Mouse (Mus musculus) olfactory bulb, adult 2 months (tissue): Measurements from ENCODE around the gene Atp2b4. TPM values are rescaled to one million over a fixed set of nuclear protein-coding genes. Genes with fewer than 3 reads are reported as not detected.
A peak's percentile ranks its signal among the peaks of the same experiment; 100 is the strongest.

ENCODE experiments used
- H3K27ac ChIP-seq: fragments of 200-500 bp; 2 replicates; pipeline ENCODE4 v1.5.1; 2012; ENCODE audit warnings: low read depth, low read length; ENCODE audit not compliant: insufficient read depth
- H3K4me1 ChIP-seq: fragments of 200-500 bp; 2 replicates; pipeline ENCODE4 v1.6.1; 2012; ENCODE audit warnings: low read length; ENCODE audit not compliant: control insufficient read depth, insufficient read depth
- H3K4me3 ChIP-seq: fragments of 200-500 bp; 2 replicates; pipeline ENCODE4 v1.5.1; 2012; ENCODE audit warnings: mild to moderate bottlenecking, low read depth, low read length, moderate library complexity; ENCODE audit not compliant: insufficient read depth
- CTCF ChIP-seq: fragments of 200-500 bp; IDR thresholded peaks from 2 replicates; pipeline ENCODE4 v1.5.1; 2012; ENCODE audit warnings: low read depth, mild to moderate bottlenecking, low read length, moderate library complexity; ENCODE audit not compliant: insufficient read depth
- POLR2A ChIP-seq: fragments of 200-500 bp; IDR thresholded peaks from 2 replicates; pipeline ENCODE4 v1.6.1; 2012; ENCODE audit warnings: mild to moderate bottlenecking, low read depth, low read length, moderate library complexity; ENCODE audit not compliant: insufficient read depth
- WGBS: fragments of 180-500 bp; shearing (Covaris S2); methylation state at CpG from one replicate; pipeline ENCODE4 v1.1.7; 2018; 5-methylcytosine and 5-hydroxymethylcytosine counted together
- polyA plus RNA-seq: library from polyadenylated mRNA; stranded (reverse); fragments of >200 nt; gene quantifications from 2 replicates; pipeline ENCODE4 v1.2.4, GENCODE M21; 2012; ENCODE audit warnings: low replicate concordance; ENCODE audit not compliant: missing spikeins, insufficient read depth, insufficient read length

Gene Atp2b4
- polyA plus RNA-seq, 1 experiment = not detected

GRCm38 (mm10) chr1:133742517-133742916 lies 58.3 kb downstream of the Atp2b4 start:
- Histone ChIP-seq H3K4me1 (peaks cover 23% of the 10 kb centered on the region), H3K27ac (no peak overlapping the region), H3K4me3 (no peak overlapping the region)
- 69% methylated on average over 8 of the region's 8 CpGs for WGBS
- TF ChIP-seq POLR2A = no peak
- TF ChIP-seq CTCF = no peak

GRCm38 (mm10) chr1:133741881-133742434 lies 58.9 kb downstream of the Atp2b4 start:
- no peak overlapping the region for H3K4me3 ChIP-seq
- 61% methylated on average over 11 of the region's 11 CpGs for WGBS
- H3K27ac ChIP-seq = no peak overlapping the region
- H3K4me1 ChIP-seq = peaks cover 23% of the 10 kb centered on the region
- no peak for TF ChIP-seq CTCF

DNA sequence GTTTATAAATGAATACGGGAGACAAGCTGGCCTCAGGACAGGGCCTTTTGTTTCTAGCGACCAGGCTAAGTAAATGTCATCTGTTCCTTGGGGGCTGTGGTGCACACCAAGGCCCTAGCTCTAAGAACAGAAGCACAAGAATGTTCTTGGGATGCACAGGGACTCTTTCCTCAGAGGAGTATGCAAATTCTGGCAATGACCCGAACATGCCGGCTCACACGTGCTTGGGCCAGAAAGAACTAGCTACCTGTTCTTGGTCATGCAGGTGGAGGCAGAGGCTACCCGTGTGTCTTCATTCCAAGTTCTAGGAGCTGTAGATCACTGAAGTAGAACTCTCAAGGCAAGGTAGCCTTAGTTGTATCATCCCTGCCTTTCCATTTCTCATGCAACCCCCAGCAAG lies 59.7 kb downstream of the Atp2b4 start:
- TF ChIP-seq POLR2A = no peak
- Histone ChIP-seq H3K4me1 (peaks cover 28% of the 10 kb centered on the region), H3K4me3 (no peak overlapping the region), H3K27ac (no peak overlapping the region)
- WGBS = 83% methylated on average over 6 of the region's 6 CpGs

- H3K27ac ChIP-seq = no peak overlapping the region
- TF ChIP-seq CTCF (no peak), POLR2A (no peak)
- H3K4me3 ChIP-seq = no peak overlapping the region
- WGBS = 61% methylated on average over 7 of the region's 7 CpGs
- peaks cover 12% of the 10 kb centered on the region for H3K4me1 ChIP-seq
These were observed 64.2 kb downstream of the Atp2b4 start for GRCm38 (mm10) chr1:133736664-133737063.

DNA sequence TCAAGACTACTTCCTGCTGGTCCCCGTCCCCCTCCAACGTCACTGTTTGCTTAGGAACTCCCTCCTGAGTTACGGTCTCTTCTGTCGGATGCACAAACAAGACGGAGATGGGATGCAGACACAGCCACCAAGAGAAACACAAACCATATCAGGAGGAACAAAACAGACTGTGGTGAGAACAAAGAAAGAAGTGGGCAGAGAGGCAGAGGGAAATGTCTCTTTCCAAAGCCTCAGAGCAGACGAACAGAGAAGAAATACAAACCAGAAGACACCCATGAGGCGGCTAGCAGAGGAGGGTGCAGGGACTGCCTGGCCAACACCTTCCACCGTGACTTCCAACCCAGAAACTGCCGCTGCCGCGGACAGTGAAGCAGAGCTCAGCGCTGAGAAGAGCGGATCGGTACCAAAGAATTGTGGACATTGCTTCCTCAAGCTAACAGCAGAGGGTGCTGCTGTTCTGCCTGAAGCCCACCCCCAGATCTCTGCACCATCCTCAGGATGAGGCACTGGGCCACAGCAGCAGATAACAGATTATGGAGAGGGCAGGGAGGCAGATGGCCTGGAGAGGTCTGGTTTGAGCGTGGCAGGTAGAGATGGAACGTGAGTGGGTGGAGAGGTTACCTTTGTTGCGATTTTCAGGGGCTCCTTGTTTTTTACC lies 64.7 kb downstream of the Atp2b4 start:
- TF ChIP-seq POLR2A (no peak), CTCF (peak; percentile 93)
- H3K4me1 ChIP-seq = peaks cover 12% of the 10 kb centered on the region
- H3K27ac ChIP-seq = no peak overlapping the region
- 15% methylated on average over 17 of the region's 17 CpGs for WGBS
- H3K4me3 ChIP-seq = peak overlapping the region; percentile 41

DNA sequence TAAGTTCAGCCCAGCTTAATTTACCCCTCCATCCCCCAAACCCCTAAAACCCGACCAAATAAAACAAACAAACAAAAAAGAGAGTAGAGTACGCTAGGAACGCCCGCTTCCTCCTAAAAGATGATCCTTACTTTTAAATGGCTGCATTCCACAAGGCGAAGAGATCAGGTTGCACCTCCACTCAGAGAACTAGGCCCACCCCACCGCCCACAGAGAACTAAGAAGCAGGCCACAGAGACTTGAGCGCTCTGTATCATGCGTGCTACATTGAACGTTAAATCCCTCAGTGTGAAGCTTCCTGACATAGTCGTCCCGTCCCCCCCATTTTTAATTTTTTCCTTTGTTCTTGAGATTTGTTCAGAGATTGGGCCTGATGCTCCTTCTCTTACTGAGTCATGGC lies 68.0 kb downstream of the Atp2b4 start:
- TF ChIP-seq POLR2A (no peak), CTCF (no peak)
- 87% methylated on average over 11 of the region's 11 CpGs for WGBS
- no peak overlapping the region for H3K27ac ChIP-seq

DNA sequence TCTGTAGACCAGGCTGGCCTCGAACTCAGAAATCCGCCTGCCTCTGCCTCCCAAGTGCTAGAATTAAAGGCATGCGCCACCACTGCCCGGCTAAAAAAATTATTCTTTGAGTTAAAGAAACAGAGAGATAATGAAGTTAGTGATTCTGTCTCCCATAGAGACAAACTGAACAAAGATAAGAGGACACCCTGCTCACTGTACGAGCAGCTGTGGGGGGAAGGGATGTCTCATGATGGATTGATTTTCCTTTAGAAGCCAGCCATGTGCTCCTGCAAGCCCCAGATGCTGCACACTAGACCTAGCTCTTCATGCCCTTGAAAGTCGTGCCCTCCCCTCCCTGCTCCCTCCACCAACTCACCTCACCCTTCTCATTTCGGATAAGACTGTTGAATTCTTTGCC lies 72.5 kb downstream of the Atp2b4 start:
- 89% methylated on average over 7 of the region's 7 CpGs for WGBS
- no peak overlapping the region for H3K4me3 ChIP-seq
- H3K4me1 ChIP-seq = no peaks in the 10 kb centered on the region
- no peak overlapping the region for H3K27ac ChIP-seq
- TF ChIP-seq CTCF = no peak
- no peak for TF ChIP-seq POLR2A

More for the DNA sequence above, 68.0 kb downstream of the Atp2b4 start:
- peaks cover 12% of the 10 kb centered on the region for H3K4me1 ChIP-seq
- no peak overlapping the region for H3K4me3 ChIP-seq

DNA sequence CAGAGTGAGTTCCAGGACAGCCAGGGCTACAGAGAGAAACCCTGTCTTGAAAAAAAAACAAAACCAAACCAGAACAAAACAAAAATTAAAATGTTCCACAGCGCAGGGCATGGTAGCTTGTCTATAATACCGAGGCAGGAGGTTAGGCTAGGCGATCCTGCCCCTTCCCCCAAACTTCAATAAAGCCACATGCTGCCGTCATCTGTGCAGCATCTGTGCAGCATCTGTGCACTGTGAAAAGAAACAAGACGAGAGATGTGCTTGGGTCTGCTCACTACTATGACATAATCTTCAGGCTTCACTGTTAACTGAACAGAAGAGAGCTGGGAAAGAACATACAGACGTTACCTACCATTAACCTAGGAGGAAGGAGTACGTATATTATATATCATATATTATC lies 80.5 kb downstream of the Atp2b4 start:
- Histone ChIP-seq H3K27ac (no peak overlapping the region), H3K4me1 (no peaks in the 10 kb centered on the region), H3K4me3 (no peak overlapping the region)
- 89% methylated on average over 7 of the region's 7 CpGs for WGBS
- TF ChIP-seq POLR2A = no peak
- no peak for TF ChIP-seq CTCF

GRCm38 (mm10) chr1:133718786-133719185 lies 82.1 kb downstream of the Atp2b4 start:
- 92% methylated on average over 8 of the region's 8 CpGs for WGBS

More at GRCm38 (mm10) chr1:133718786-133719185, 82.1 kb downstream of the Atp2b4 start:
- H3K4me1 ChIP-seq = no peaks in the 10 kb centered on the region; the same call in 1 of the 2 replicates
- H3K27ac ChIP-seq = no peak overlapping the region
- no peak overlapping the region for H3K4me3 ChIP-seq
- TF ChIP-seq CTCF (no peak), POLR2A (no peak)
